Mouse (Mus musculus) CH12.LX (cell line): Measurements from ENCODE around the gene Adamts7. TPM values are rescaled to one million over a fixed set of nuclear protein-coding genes. Genes with fewer than 3 reads are reported as not detected.

ENCODE experiments used
- DNase-seq: peaks from one replicate; pipeline ENCODE4 v3.0.0-alpha.2; 2013; ENCODE audit errors: extremely low read depth
- H3K27ac ChIP-seq: 2 replicates; pipeline ENCODE4 v1.5.1; 2012; ENCODE audit warnings: low read depth, mild to moderate bottlenecking, control low read depth, moderate library complexity; ENCODE audit not compliant: insufficient read depth
- H3K27me3 ChIP-seq: replicated peaks from 2 replicates; pipeline ENCODE3; 2012; ENCODE audit warnings: inconsistent platforms
- H3K36me3 ChIP-seq, 2 experiments: replicated peaks in 1 of 2; 2 replicates each; pipeline versions ENCODE3 to v1.6.1; 2012; ENCODE audit warnings: inconsistent platforms in 1 of 2, low read length in 1 of 2, mild to moderate bottlenecking in 1 of 2, mixed read lengths in 1 of 2, moderate library complexity in 1 of 2; ENCODE audit not compliant: control insufficient read depth in 1 of 2, insufficient read depth in 1 of 2
- H3K4me1 ChIP-seq, 2 experiments: 2 replicates each; pipeline ENCODE4 v1.6.1; 2012; ENCODE audit warnings: inconsistent platforms in 1 of 2, moderate library complexity in 1 of 2; ENCODE audit not compliant: insufficient read depth in 2 of 2, control insufficient read depth in 1 of 2
- H3K4me2 ChIP-seq: 2 replicates; pipeline ENCODE4 v1.6.1; 2012; ENCODE audit warnings: low read depth, mild to moderate bottlenecking, control low read depth; ENCODE audit not compliant: poor library complexity, insufficient read depth, severe bottlenecking
- H3K4me3 ChIP-seq, 3 experiments: fragments of 150-350 bp in 1 of 3; sonication (generic) in 1 of 3; replicated peaks in 1 of 3; 2 replicates each; pipeline versions ENCODE3 to v1.5.1; 2011 to 2012; ENCODE audit warnings: low read depth in 2 of 3, low read length in 2 of 3, mild to moderate bottlenecking in 2 of 3, moderate library complexity in 2 of 3, control low read depth in 1 of 3, improper control_type of control experiment in 1 of 3, inconsistent platforms in 1 of 3, mixed read lengths in 1 of 3; ENCODE audit not compliant: poor library complexity in 1 of 3
- H3K79me2 ChIP-seq: replicated peaks from 2 replicates; pipeline ENCODE4 v1.6.1; 2012; ENCODE audit warnings: mild to moderate bottlenecking, moderate library complexity; ENCODE audit not compliant: control insufficient read depth, poor library complexity, insufficient read depth, severe bottlenecking; ENCODE audit errors: extremely low read depth
- H3K9ac ChIP-seq: 2 replicates; pipeline ENCODE4 v1.6.1; 2012; ENCODE audit warnings: low read depth, mild to moderate bottlenecking, control low read depth, moderate library complexity; ENCODE audit not compliant: insufficient read depth
- H3K9me3 ChIP-seq: replicated peaks from 2 replicates; pipeline ENCODE3; 2012; ENCODE audit warnings: low read length, inconsistent platforms, mixed read lengths
- BHLHE40 ChIP-seq: IDR thresholded peaks from 2 replicates; pipeline ENCODE4 v1.6.1; 2011; ENCODE audit warnings: mild to moderate bottlenecking, low read depth, low read length, improper control_type of control experiment
- CHD1 ChIP-seq: IDR thresholded peaks from 2 replicates; pipeline ENCODE4 v1.6.1; 2012; ENCODE audit warnings: low read depth, low read length, improper control_type of control experiment, inconsistent platforms
- CTCF ChIP-seq, 2 experiments: IDR thresholded peaks in 1 of 2; conservative IDR thresholded peaks in 1 of 2; 2 replicates each; pipeline ENCODE4 v1.5.1; 2011 to 2012; ENCODE audit warnings: low read depth in 2 of 2, low read length in 2 of 2, improper control_type of control experiment in 1 of 2, inconsistent platforms in 1 of 2, mild to moderate bottlenecking in 1 of 2, moderate library complexity in 1 of 2
- E2F4 ChIP-seq: IDR thresholded peaks from 2 replicates; pipeline ENCODE4 v1.6.1; 2011; ENCODE audit warnings: low read depth, low read length, improper control_type of control experiment; ENCODE audit not compliant: insufficient replicate concordance
- GABPA ChIP-seq: IDR thresholded peaks from 2 replicates; pipeline ENCODE4 v1.6.1; 2012; ENCODE audit warnings: low read depth, low read length, improper control_type of control experiment, inconsistent platforms; ENCODE audit not compliant: insufficient replicate concordance
- IRF4 ChIP-seq: IDR thresholded peaks from 2 replicates; pipeline ENCODE4 v1.6.1; 2014; ENCODE audit warnings: low read depth, mild to moderate bottlenecking, inconsistent platforms, low read length, improper control_type of control experiment
- JUN ChIP-seq: IDR thresholded peaks from 2 replicates; pipeline ENCODE4 v1.6.1; 2011; ENCODE audit warnings: low read depth, mild to moderate bottlenecking, low read length, improper control_type of control experiment, moderate library complexity; ENCODE audit not compliant: insufficient read depth
- KAT2A ChIP-seq: IDR thresholded peaks from 2 replicates; pipeline ENCODE4 v1.6.1; 2012; ENCODE audit warnings: low read length, improper control_type of control experiment, inconsistent platforms; ENCODE audit not compliant: insufficient replicate concordance
- MAFK ChIP-seq: IDR thresholded peaks from 2 replicates; pipeline ENCODE4 v1.6.1; 2011; ENCODE audit warnings: low read length, improper control_type of control experiment; ENCODE audit not compliant: insufficient replicate concordance
- MAZ ChIP-seq: IDR thresholded peaks from 2 replicates; pipeline ENCODE4 v1.6.1; 2012; ENCODE audit warnings: low read depth, mild to moderate bottlenecking, inconsistent platforms, low read length, improper control_type of control experiment, moderate library complexity
- MEF2A ChIP-seq: IDR thresholded peaks from 2 replicates; pipeline ENCODE4 v1.6.1; 2014; ENCODE audit warnings: low read depth, mild to moderate bottlenecking, inconsistent platforms, low read length, improper control_type of control experiment, borderline replicate concordance
- NELFE ChIP-seq: IDR thresholded peaks from 2 replicates; pipeline ENCODE4 v1.6.1; 2011; ENCODE audit warnings: low read depth, low read length, improper control_type of control experiment
- NRF1 ChIP-seq: IDR thresholded peaks from 2 replicates; pipeline ENCODE4 v1.6.1; 2014; ENCODE audit warnings: low read depth, mild to moderate bottlenecking, inconsistent platforms, low read length, improper control_type of control experiment, moderate library complexity
- POLR2AphosphoS2 ChIP-seq: IDR thresholded peaks from 2 replicates; pipeline ENCODE4 v1.6.1; 2011; ENCODE audit warnings: low read depth, low read length, improper control_type of control experiment
- RAD21 ChIP-seq: IDR thresholded peaks from 2 replicates; pipeline ENCODE4 v1.6.1; 2011; ENCODE audit warnings: low read depth, mild to moderate bottlenecking, low read length, improper control_type of control experiment, moderate library complexity
- SMC3 ChIP-seq: IDR thresholded peaks from 2 replicates; pipeline ENCODE4 v1.6.1; 2011; ENCODE audit warnings: low read depth, low read length, improper control_type of control experiment
- TCF12 ChIP-seq: IDR thresholded peaks from 2 replicates; pipeline ENCODE4 v1.6.1; 2014; ENCODE audit warnings: low read depth, mild to moderate bottlenecking, inconsistent platforms, low read length, improper control_type of control experiment
- USF2 ChIP-seq: conservative IDR thresholded peaks from 2 replicates; pipeline ENCODE4 v1.6.1; 2011; ENCODE audit warnings: low read depth, low read length, improper control_type of control experiment
- ZC3H11A ChIP-seq: IDR thresholded peaks from 2 replicates; pipeline ENCODE4 v1.6.1; 2012; ENCODE audit warnings: low read depth, mild to moderate bottlenecking, inconsistent platforms, low read length, improper control_type of control experiment
- ZMIZ1 ChIP-seq: IDR thresholded peaks from 2 replicates; pipeline ENCODE4 v1.6.1; 2012; ENCODE audit warnings: low read depth, mild to moderate bottlenecking, inconsistent platforms, low read length, improper control_type of control experiment
- ZNF384 ChIP-seq: IDR thresholded peaks from 2 replicates; pipeline ENCODE4 v1.6.1; 2012; ENCODE audit warnings: low read depth, low read length, improper control_type of control experiment, inconsistent platforms
- dilution Hi-C: fragments of 300-500 bp; cut with MboI; formaldehyde crosslinking; loops from 2 replicates; pipeline ENCODE4 v1.14.3; 2020; ENCODE audit warnings: low sequenced_read_pairs; ENCODE audit not compliant: extremely low pct_unique_long_range_greater_than_20kb, extremely low pct_ligation_motif_present
- in situ Hi-C: fragments of 300-500 bp; cut with MboI; formaldehyde crosslinking; loops from 3 replicates; pipeline ENCODE4 v1.14.3; 2019; ENCODE audit warnings: low sequenced_read_pairs, low pct_ligation_motif_present, low pct_unique_long_range_greater_than_20kb, mixed read lengths
- polyA plus RNA-seq: library from polyadenylated mRNA; unstranded; fragments of >175 nt; gene quantifications from 2 replicates; pipeline ENCODE4 v1.2.1, GENCODE M21; 2012; ENCODE audit warnings: low read depth; ENCODE audit not compliant: insufficient read length
- total RNA-seq, 2 experiments: library from RNA; depleted of rRNA; stranded (reverse); fragments of 300-350 nt in 1 of 2; fragments of >200 nt in 1 of 2; gene quantifications; 2 replicates each; pipeline ENCODE4 v1.2.3; 2012 to 2014

The Adamts7 gene
- total and polyA plus RNA-seq, 3 experiments, result 4.7 to 15.7 (median 9.2) TPM

GRCm38 (mm10) chr9:90241618-90242017 is 78.7 kb downstream of the Adamts7 start:
- H3K79me2 ChIP-seq, result no peaks in the 10 kb centered on the region
- H3K27me3 ChIP-seq, result no peaks in the 10 kb centered on the region
- no peaks in the 10 kb centered on the region for H3K9me3 ChIP-seq
- H3K27ac ChIP-seq, result no peak overlapping the region
- H3K9ac ChIP-seq, result no peak overlapping the region
- H3K36me3 ChIP-seq, result no peaks in the 10 kb centered on the region
- no peak for TF ChIP-seq ZMIZ1
- no peak for TF ChIP-seq NELFE
- no peak for TF ChIP-seq POLR2AphosphoS2
- TF ChIP-seq USF2, result no peak
- no peak for TF ChIP-seq IRF4
- TF ChIP-seq RAD21, result peak; percentile 50
- TF ChIP-seq BHLHE40, result no peak
- no peak for TF ChIP-seq GABPA
- no peak for TF ChIP-seq NRF1
- no peak for TF ChIP-seq CHD1
- no peak for TF ChIP-seq KAT2A
- TF ChIP-seq ZNF384, result no peak
- peak; percentile 69 for TF ChIP-seq SMC3
- TF ChIP-seq CTCF (conservative IDR thresholded peaks at IDR 0.05 in 1 of 2, IDR thresholded peaks at IDR 0.05 in 1 of 2; ENCODE audit: low read depth in 2 of 2, low read length in 2 of 2), result peak; percentile 50 to 67; a peak in 3 of 4 replicates
- dilution Hi-C loops (no loop called here), in situ Hi-C loops (no loop called here)
- peaks cover 2 to 10% of the 10 kb centered on the region in 2 experiments; a peak in 3 of 4 replicates for H3K4me1 ChIP-seq
- H3K4me3 ChIP-seq, result no peak overlapping the region
- no peak overlapping the region for H3K4me2 ChIP-seq
- DNase-seq, result peak; percentile 42

DNA sequence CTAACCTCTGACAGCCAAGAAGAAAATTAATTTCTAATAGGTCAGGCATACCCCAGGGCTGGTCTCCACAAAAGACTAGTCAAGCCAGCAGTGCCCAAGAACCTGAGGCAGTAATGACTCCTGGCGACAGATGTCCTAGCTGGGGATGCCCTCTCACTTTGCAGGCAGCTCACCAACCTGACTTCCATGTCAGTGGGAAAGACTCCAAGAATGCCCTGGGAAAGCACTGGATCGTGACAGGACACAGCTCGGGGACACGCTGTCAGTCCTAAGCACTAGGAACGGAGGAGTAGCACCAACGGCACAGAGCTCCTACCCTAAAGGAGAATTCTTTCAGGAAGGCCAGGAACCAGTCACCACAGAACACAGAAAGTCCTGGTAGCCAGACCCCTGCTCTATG is 79.4 kb downstream of the Adamts7 start:
- TF ChIP-seq CTCF (conservative IDR thresholded peaks at IDR 0.05 in 1 of 2, IDR thresholded peaks at IDR 0.05 in 1 of 2; ENCODE audit: low read depth in 2 of 2, low read length in 2 of 2), result no peak
- no peak for TF ChIP-seq GABPA
- TF ChIP-seq MAZ, result no peak
- TF ChIP-seq ZNF384, result no peak
- no peak for TF ChIP-seq NELFE
- no peak for TF ChIP-seq USF2
- no peak for TF ChIP-seq ZC3H11A
- TF ChIP-seq MAFK, result no peak
- no peak for TF ChIP-seq E2F4
- TF ChIP-seq JUN, result no peak
- TF ChIP-seq TCF12, result no peak
- no peak for TF ChIP-seq MEF2A
- TF ChIP-seq BHLHE40, result no peak
- TF ChIP-seq, all 38 proteins: peak for 0
- dilution Hi-C loops, result no loop called here

More for the DNA sequence above, 79.4 kb downstream of the Adamts7 start:
- H3K9me3 ChIP-seq, result no peaks in the 10 kb centered on the region
- H3K36me3 ChIP-seq, result no peaks in the 10 kb centered on the region
- no peak for DNase-seq
- H3K4me3 ChIP-seq, result no peak overlapping the region
- no peak overlapping the region for H3K27ac ChIP-seq
- H3K27me3 ChIP-seq, result no peaks in the 10 kb centered on the region
- in situ Hi-C loops, result no loop called here
- H3K9ac ChIP-seq, result no peak overlapping the region
- H3K79me2 ChIP-seq, result no peaks in the 10 kb centered on the region
- H3K4me1 ChIP-seq, result peaks cover 2 to 16% of the 10 kb centered on the region in 2 experiments; a peak in 3 of 4 replicates
- H3K4me2 ChIP-seq, result no peak overlapping the region
